Mouse (Mus musculus): Measurements from ENCODE around the gene Rsph9.

- no peak for TF ChIP-seq CTCF (IDR thresholded peaks at IDR 0.05; ENCODE audit: low read depth, low read length)
- TF ChIP-seq GATA1 (IDR thresholded peaks at IDR 0.05; ENCODE audit: borderline replicate concordance, low read length): no peak
- TF ChIP-seq POLR2AphosphoS5 (IDR thresholded peaks at IDR 0.05; ENCODE audit: insufficient replicate concordance, low read depth, low read length): no peak
- no peak for TF ChIP-seq TAL1 (conservative IDR thresholded peaks at IDR 0.05; ENCODE audit: low read depth, low read length)
- no peak for TF ChIP-seq GATA2 (IDR thresholded peaks at IDR 0.05; ENCODE audit: borderline replicate concordance, low read depth, low read length)
These were observed 10.3 kb upstream of the Rsph9 start for GRCm38 (mm10) chr17:46154336-46154735.

Measured in G1E (cell line).